Mouse (Mus musculus) erythroblast, embryonic 14.5 days (primary cell): Measurements from ENCODE around the gene Tubb4b.

Source experiments
- GATA1 ChIP-seq: IDR thresholded peaks from 2 replicates; pipeline ENCODE4 v1.6.1; 2012; ENCODE audit warnings: low read length, inconsistent platforms, mixed read lengths
- TAL1 ChIP-seq: IDR thresholded peaks from 3 replicates; pipeline ENCODE4 v1.6.1; 2012; ENCODE audit warnings: low read length, inconsistent platforms, mixed read lengths

DNA sequence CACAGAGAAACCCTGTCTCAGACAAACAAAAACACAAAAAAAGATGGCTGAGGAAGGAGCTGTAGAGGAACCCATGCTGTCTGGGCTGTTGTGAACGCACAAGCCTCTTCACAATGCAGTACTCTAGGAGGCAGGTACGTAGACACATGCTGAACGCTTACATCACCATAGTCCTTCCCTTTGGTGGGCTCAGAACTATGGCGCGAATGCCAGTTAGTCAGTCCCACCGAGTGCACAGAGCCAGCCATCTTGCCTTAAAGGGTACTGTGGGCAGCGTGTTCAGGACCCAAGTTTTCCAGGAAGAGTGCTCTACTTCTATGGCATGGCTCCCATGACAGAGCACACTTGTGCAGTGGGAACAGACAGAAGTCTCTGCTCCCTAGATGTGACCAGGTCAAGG is 40.0 kb downstream of the Tubb4b start:
- TF ChIP-seq GATA1: no peak
- TF ChIP-seq TAL1: no peak
